ENCODE assay signal across 8 mouse cellular contexts in the genomic region with DNA sequence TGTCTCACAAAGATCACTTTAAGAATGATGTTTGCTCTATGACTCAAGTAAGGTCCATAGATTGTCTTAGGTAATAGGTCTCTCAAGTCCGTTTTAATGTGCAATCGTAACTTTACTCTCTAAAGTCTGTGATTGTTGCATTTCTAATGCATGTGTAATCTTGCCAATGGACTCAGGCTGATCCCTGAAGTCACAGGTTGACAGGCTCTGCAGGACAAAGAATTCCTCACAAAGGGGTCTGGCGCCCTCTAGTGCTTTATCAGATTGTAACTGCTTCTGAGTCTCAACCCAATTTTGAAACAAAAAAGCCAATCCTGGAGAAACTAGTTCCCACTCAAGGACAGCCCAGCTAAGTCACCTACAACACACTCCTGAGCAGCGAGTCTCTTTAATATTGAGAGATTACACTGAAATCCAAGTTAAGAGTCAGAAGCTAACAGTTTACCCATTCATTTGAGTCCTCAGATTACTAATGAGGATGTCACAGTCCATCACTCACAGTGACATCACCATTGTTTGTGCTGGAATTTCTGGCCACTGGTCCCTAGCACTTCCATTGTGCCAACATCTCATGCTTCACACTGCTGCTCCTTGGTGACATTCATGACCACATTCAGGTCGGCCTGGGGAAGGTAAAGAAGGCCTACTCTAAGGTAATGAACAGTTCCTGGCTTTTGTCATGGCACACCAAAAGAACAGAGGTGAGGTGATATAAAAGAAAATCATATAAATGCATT. TPM values are rescaled to one million over a fixed set of nuclear protein-coding genes. Genes with fewer than 3 reads are reported as not detected.
DNase-seq lines count a peak whose midpoint lies in the region; ATAC-seq lines count a peak whose summit lies in the region.

No protein-coding gene starts in this region.

- peak; percentile 81 for ATAC-seq in limb, embryonic 13.5 days (ENCODE audit: low FRiP score, low read depth)

- H3K9ac ChIP-seq in limb, embryonic 13.5 days = no peak overlapping the region

- no peak overlapping the region for H3K27ac ChIP-seq in limb, embryonic 13.5 days

- DNase-seq in CD4-positive helper T cell, adult 2 months (ENCODE audit: low read depth, low spot score) = peak; percentile 32
- peak; percentile 77 to 94 for DNase-seq in adrenal gland, adult (ENCODE audit: inconsistent age in 2 of 2, low spot score in 1 of 2)
- peak; percentile 90 for DNase-seq in embryo, embryonic 10 days (ENCODE audit: low spot score)
- peak; percentile 33 for DNase-seq in gastrocnemius, postnatal 25 days
- peak; percentile 51 to 75 for DNase-seq in kidney, adult 8-10 months
- peak; percentile 77 for DNase-seq in neural tube, embryonic 10.5 days (ENCODE audit: extremely low spot score, low spot score)
- DNase-seq in testis, postnatal 10 days (ENCODE audit: low spot score) = peak; percentile 77

- H3K4me2 ChIP-seq in limb, embryonic 13.5 days (replicated peaks) = no peak overlapping the region

- H3K4me3 ChIP-seq in limb, embryonic 13.5 days = no peak overlapping the region

- no peaks in the 10 kb centered on the region for H3K27me3 ChIP-seq in limb, embryonic 13.5 days

- H3K36me3 ChIP-seq in limb, embryonic 13.5 days = no peaks in the 10 kb centered on the region

- H3K4me1 ChIP-seq in limb, embryonic 13.5 days = peaks cover 26% of the 10 kb centered on the region

- WGBS in limb, embryonic 13.5 days = 9% methylated on average over 5 of the region's 5 CpGs

- H3K9me3 ChIP-seq in limb, embryonic 13.5 days = no peaks in the 10 kb centered on the region

RNA-seq across cellular contexts. Expression of gene Rbm43, which starts 19.9 kb away (rescaled TPM):
- total RNA-seq in gastrocnemius, postnatal 25 days (2021) = 1 to 10 TPM; 1.4 to 1.8 TPM
- 14.3 and 15.7 TPM in 2 replicates for polyA plus RNA-seq in limb, embryonic 13.5 days (2015; fragmentation: Nextera tagmentation; extraction: Ambion mirVana)

RNA-seq across cellular contexts. Expression of gene Nmi, which starts 58.2 kb away (rescaled TPM):
- total RNA-seq in gastrocnemius, postnatal 25 days (2021) = 1 to 10 TPM; 2.4 to 3.6 TPM
- polyA plus RNA-seq in limb, embryonic 13.5 days (2015; fragmentation: Nextera tagmentation; extraction: Ambion mirVana) = 12.4 and 12.7 TPM in 2 replicates

Comparison
In these comparisons a context has a peak if more than half of its experiments do, and no peak if none do; other contexts are left out.
1. DNase-seq: peak in every context shown above with its lines; median percentile 90 in embryo, embryonic 10 days; 86 in adrenal gland, adult; 77 in neural tube, embryonic 10.5 days; 77 in testis, postnatal 10 days; 63 in kidney, adult 8-10 months; 33 in gastrocnemius, postnatal 25 days; 32 in CD4-positive helper T cell, adult 2 months.